Mouse (Mus musculus) MN1 (cell line): ENCODE measurements around the gene Tnrc6a.

Experiments used
- DNase-seq: peaks from one replicate; pipeline ENCODE4 v3.0.0-alpha.2; 2016; ENCODE audit warnings: low spot score

Tnrc6a gene

DNA sequence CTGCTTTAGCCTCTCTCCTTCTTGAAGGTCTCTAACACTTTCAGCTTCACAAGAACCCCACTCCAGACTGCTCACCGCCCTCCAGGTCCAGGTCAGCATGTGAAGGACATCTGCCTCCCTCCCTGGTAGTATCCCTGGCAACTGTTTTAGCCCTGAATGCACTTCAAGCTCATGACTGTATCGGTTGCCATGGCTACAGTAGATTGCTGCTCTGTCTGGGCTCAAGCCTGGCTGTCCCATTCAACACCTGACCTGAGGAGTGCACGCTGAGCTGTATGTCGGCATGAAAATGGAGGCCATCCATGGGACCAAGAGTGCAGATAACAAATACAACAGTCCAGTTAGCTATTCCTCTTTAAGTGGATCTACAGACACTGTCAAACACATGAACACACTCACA lies 114.9 kb downstream of the Tnrc6a start:
- DNase-seq = no peak

DNA sequence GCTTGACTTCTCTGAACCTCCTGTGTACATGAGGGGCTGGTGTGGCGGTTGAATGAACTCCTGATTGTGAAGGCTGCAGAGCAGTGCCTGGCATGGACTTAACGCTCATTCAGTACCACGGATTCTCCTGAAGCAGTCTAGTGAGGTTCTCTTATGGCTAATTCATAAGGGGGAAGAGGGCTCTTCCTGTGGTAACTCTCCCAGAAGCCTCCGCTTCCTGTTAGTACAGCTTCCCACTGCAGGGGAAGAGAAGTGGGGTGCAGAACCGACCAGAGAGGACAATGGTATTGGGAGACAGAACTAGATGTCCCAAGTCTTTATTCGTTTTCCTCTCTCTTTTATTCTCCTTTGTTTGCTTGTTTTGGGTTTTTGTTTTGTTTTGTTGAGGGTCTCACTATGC lies 116.4 kb downstream of the Tnrc6a start:
- no peak for DNase-seq

DNA sequence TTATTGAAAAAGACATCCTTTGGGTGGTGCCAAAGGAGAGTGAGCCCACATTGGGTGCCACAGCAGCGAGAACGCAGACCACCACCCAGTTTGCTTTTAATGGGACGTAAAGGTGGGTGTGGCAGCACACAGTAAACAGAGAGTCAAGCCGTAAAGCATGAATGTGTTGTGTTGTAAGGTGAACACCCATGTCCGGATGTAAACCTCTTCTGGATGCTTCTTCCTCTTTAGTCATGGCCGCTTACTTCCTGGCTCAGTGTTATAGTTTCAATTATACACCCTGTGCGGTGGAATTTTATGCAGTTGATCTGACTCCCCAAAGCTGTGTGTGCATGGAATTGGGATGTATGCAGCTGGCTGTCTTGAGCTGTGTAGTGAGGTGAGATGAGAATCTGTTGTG lies 118.6 kb downstream of the Tnrc6a start:
- DNase-seq = no peak

DNA sequence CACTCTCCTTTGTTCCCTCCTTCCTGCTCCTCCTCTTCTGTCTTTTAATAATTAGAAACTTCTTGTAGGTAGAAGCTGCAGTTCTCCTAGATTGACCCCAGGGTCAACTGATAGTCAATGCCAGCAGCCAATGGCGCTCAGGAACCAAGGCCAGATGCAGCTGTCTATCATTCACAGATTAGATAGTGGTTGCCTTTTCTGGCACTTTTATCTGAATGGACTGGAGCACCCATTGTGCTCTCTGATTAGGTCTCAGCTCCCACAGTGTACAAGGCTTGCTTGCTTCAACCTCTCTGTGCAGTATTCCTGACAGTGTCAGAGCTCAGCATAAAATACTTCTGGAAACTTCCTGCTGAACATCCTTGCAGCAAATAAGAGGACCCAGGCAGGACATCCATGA lies 121.1 kb downstream of the Tnrc6a start:
- no peak for DNase-seq
